Mouse (Mus musculus) adrenal gland, postnatal 0 days (tissue): ENCODE measurements around the gene Tcl1b2. TPM values are rescaled to one million over a fixed set of nuclear protein-coding genes. Genes with fewer than 3 reads are reported as not detected.

Experiments
- polyA plus RNA-seq: library from polyadenylated mRNA; unstranded; fragments of >200 nt; fragmentation: Nextera tagmentation; extraction: Ambion mirVana; gene quantifications from 2 replicates; pipeline ENCODE4 v1.2.1, GENCODE M21; 2015

The Tcl1b2 gene
- polyA plus RNA-seq: not detected in 2 replicates

GRCm38 (mm10) chr12:105145714-105146113 is at the start of gene Tcl1b2:
Tcl1b2 (plus strand) TSS chr12:105146014.

GRCm38 (mm10) chr12:105159390-105159789 is 13.6 kb downstream of the Tcl1b2 start, which contains the start of gene Tcl1b1:
Tcl1b1 (plus strand) TSS chr12:105159690.

GRCm38 (mm10) chr12:105176044-105176443 is 30.2 kb downstream of the Tcl1b2 start, which contains the start of gene Tcl1b5:
Tcl1b5 (plus strand) TSS chr12:105176344.

GRCm38 (mm10) chr12:105190743-105191142 is 44.9 kb downstream of the Tcl1b2 start, which contains the start of gene Tcl1b3:
Tcl1b3 (plus strand) TSS chr12:105191043.

GRCm38 (mm10) chr12:105201657-105202056 is 55.8 kb downstream of the Tcl1b2 start, which contains the start of gene Tcl1b4:
Tcl1b4 (plus strand) TSS chr12:105201957.

Other genes with a start within 250 kb of the Tcl1b2 start
- 1.8 and 2.7 TPM in 2 replicates for gene Syne3, start 136.2 kb upstream of the Tcl1b2 start, polyA plus RNA-seq
- 225 and 338 TPM in 2 replicates for gene Glrx5, start 113.3 kb upstream of the Tcl1b2 start, polyA plus RNA-seq
- gene Tcl1b1, start 13.7 kb downstream of the Tcl1b2 start, polyA plus RNA-seq: not detected in 2 replicates
- gene Tcl1b5, start 30.3 kb downstream of the Tcl1b2 start, polyA plus RNA-seq: not detected in 2 replicates
- not detected in 2 replicates for gene Tcl1b3, start 45.0 kb downstream of the Tcl1b2 start, polyA plus RNA-seq
- not detected in 2 replicates for gene Tcl1b4, start 55.9 kb downstream of the Tcl1b2 start, polyA plus RNA-seq
- not detected in 2 replicates for gene Tcl1, start 76.8 kb downstream of the Tcl1b2 start, polyA plus RNA-seq
- 0.25 and 0.43 TPM in 2 replicates for gene Tunar, start 187.9 kb downstream of the Tcl1b2 start, polyA plus RNA-seq